Mouse (Mus musculus) MEL (cell line): ENCODE measurements around the gene Bcl10. TPM values are rescaled to one million over a fixed set of nuclear protein-coding genes. Genes with fewer than 3 reads are reported as not detected.

Source experiments
- DNase-seq: peaks from one replicate; pipeline ENCODE4 v3.0.0; 2011; ENCODE audit warnings: low read depth, low spot score
- H3K27ac ChIP-seq: 2 replicates; pipeline ENCODE4 v1.5.1; 2012; ENCODE audit warnings: low read depth, mild to moderate bottlenecking, control low read depth, low read length, moderate library complexity; ENCODE audit not compliant: control insufficient read depth
- H3K27me3 ChIP-seq, 2 experiments: fragments of 150-350 bp in 1 of 2; sonication (generic) in 1 of 2; 2 replicates each; pipeline ENCODE4 v1.6.1; 2012; ENCODE audit warnings: low read length in 2 of 2, mild to moderate bottlenecking in 2 of 2, improper control_type of control experiment in 1 of 2, moderate library complexity in 1 of 2; ENCODE audit not compliant: insufficient read depth in 2 of 2, control insufficient read depth in 1 of 2
- H3K36me3 ChIP-seq, 2 experiments: 2 replicates each; pipeline ENCODE4 v1.6.1; 2012 to 2014; ENCODE audit warnings: low read length in 2 of 2, improper control_type of control experiment in 1 of 2, inconsistent platforms in 1 of 2, mild to moderate bottlenecking in 1 of 2; ENCODE audit not compliant: insufficient read depth in 2 of 2, control insufficient read depth in 1 of 2
- H3K4me1 ChIP-seq, 2 experiments: fragments of 150-350 bp in 1 of 2; sonication (generic) in 1 of 2; 2 replicates each; pipeline ENCODE4 v1.6.1; 2012; ENCODE audit warnings: low read length in 2 of 2, improper control_type of control experiment in 1 of 2, mild to moderate bottlenecking in 1 of 2; ENCODE audit not compliant: insufficient read depth in 2 of 2, control insufficient read depth in 1 of 2
- H3K4me3 ChIP-seq, 2 experiments: fragments of 150-350 bp in 1 of 2; sonication (generic) in 1 of 2; 2 replicates each; pipeline ENCODE4 v1.5.1; 2012; ENCODE audit warnings: low read depth in 2 of 2, low read length in 2 of 2, mild to moderate bottlenecking in 2 of 2, moderate library complexity in 2 of 2, control low read depth in 1 of 2, improper control_type of control experiment in 1 of 2; ENCODE audit not compliant: control insufficient read depth in 1 of 2, insufficient read depth in 1 of 2
- H3K79me2 ChIP-seq: 2 replicates; pipeline ENCODE4 v1.6.1; 2012; ENCODE audit warnings: mild to moderate bottlenecking, low read length, moderate library complexity; ENCODE audit not compliant: control insufficient read depth, poor library complexity, insufficient read depth
- H3K9ac ChIP-seq: 2 replicates; pipeline ENCODE4 v1.6.1; 2012; ENCODE audit warnings: low read depth, mild to moderate bottlenecking, control low read depth, low read length, moderate library complexity; ENCODE audit not compliant: control insufficient read depth, poor library complexity, severe bottlenecking
- H3K9me3 ChIP-seq: fragments of 150-350 bp; sonication (generic); replicated peaks from 2 replicates; pipeline ENCODE4 v1.6.1; 2012; ENCODE audit warnings: mild to moderate bottlenecking, low read length, improper control_type of control experiment, moderate library complexity; ENCODE audit not compliant: insufficient read depth
- BHLHE40 ChIP-seq: IDR thresholded peaks from 2 replicates; pipeline ENCODE4 v1.6.1; 2012; ENCODE audit warnings: low read depth, mild to moderate bottlenecking, inconsistent platforms, low read length, improper control_type of control experiment, borderline replicate concordance
- CHD1 ChIP-seq: IDR thresholded peaks from 2 replicates; pipeline ENCODE4 v1.6.1; 2012; ENCODE audit warnings: low read depth, mild to moderate bottlenecking, inconsistent platforms, low read length, improper control_type of control experiment
- CHD2 ChIP-seq: IDR thresholded peaks from 2 replicates; pipeline ENCODE4 v1.6.1; 2011; ENCODE audit warnings: low read length, improper control_type of control experiment
- CTCF ChIP-seq, 3 experiments: IDR thresholded peaks in 2 of 3; conservative IDR thresholded peaks in 1 of 3; 2 replicates each; pipeline ENCODE4 v1.5.1; 2011 to 2012; ENCODE audit warnings: low read length in 3 of 3, low read depth in 2 of 3, mild to moderate bottlenecking in 2 of 3, improper control_type of control experiment in 1 of 3, inconsistent platforms in 1 of 3, mixed read lengths in 1 of 3, moderate library complexity in 1 of 3; ENCODE audit not compliant: control insufficient read depth in 1 of 3, insufficient read depth in 1 of 3, poor library complexity in 1 of 3, severe bottlenecking in 1 of 3
- E2F4 ChIP-seq: IDR thresholded peaks from 2 replicates; pipeline ENCODE4 v1.6.1; 2011; ENCODE audit warnings: low read depth, low read length, improper control_type of control experiment, borderline replicate concordance
- ELF1 ChIP-seq: IDR thresholded peaks from 2 replicates; pipeline ENCODE4 v1.6.1; 2014; ENCODE audit warnings: low read depth, mild to moderate bottlenecking, inconsistent platforms, low read length, improper control_type of control experiment, moderate library complexity
- EP300 ChIP-seq, 2 experiments: IDR thresholded peaks; 2 replicates each; pipeline ENCODE4 v1.6.1; 2011; ENCODE audit warnings: improper control_type of control experiment in 2 of 2, low read length in 2 of 2, low read depth in 1 of 2, mild to moderate bottlenecking in 1 of 2
- ETS1 ChIP-seq: IDR thresholded peaks from 2 replicates; pipeline ENCODE4 v1.6.1; 2012; ENCODE audit warnings: low read depth, mild to moderate bottlenecking, inconsistent platforms, low read length, improper control_type of control experiment, moderate library complexity
- GATA1 ChIP-seq: IDR thresholded peaks from 2 replicates; pipeline ENCODE4 v1.6.1; 2011; ENCODE audit warnings: low read depth, low read length, improper control_type of control experiment
- JUND ChIP-seq: IDR thresholded peaks from 2 replicates; pipeline ENCODE4 v1.6.1; 2011; ENCODE audit warnings: low read depth, mild to moderate bottlenecking, improper control_type of control experiment, low read length
- KAT2A ChIP-seq: conservative IDR thresholded peaks from 2 replicates; pipeline ENCODE4 v1.6.1; 2012; ENCODE audit warnings: low read depth, low read length, improper control_type of control experiment, inconsistent platforms
- MYB ChIP-seq: IDR thresholded peaks from 2 replicates; pipeline ENCODE4 v1.6.1; 2011; ENCODE audit warnings: mild to moderate bottlenecking, low read depth, low read length, improper control_type of control experiment
- NRF1 ChIP-seq: IDR thresholded peaks from 2 replicates; pipeline ENCODE4 v1.6.1; 2014; ENCODE audit warnings: low read depth, mild to moderate bottlenecking, inconsistent platforms, low read length, improper control_type of control experiment, moderate library complexity; ENCODE audit not compliant: poor library complexity, insufficient read depth, severe bottlenecking
- POLR2AphosphoS5 ChIP-seq: IDR thresholded peaks from 2 replicates; pipeline ENCODE4 v1.6.1; 2012; ENCODE audit warnings: low read depth, borderline replicate concordance, mild to moderate bottlenecking, inconsistent platforms, low read length, moderate library complexity, mixed read lengths
- RCOR1 ChIP-seq: IDR thresholded peaks from 2 replicates; pipeline ENCODE4 v1.6.1; 2012; ENCODE audit warnings: low read depth, mild to moderate bottlenecking, inconsistent platforms, low read length, improper control_type of control experiment
- SIN3A ChIP-seq: IDR thresholded peaks from 2 replicates; pipeline ENCODE4 v1.6.1; 2012; ENCODE audit warnings: low read length, improper control_type of control experiment, inconsistent platforms
- SMC3 ChIP-seq: IDR thresholded peaks from 2 replicates; pipeline ENCODE4 v1.6.1; 2011; ENCODE audit warnings: low read depth, low read length, improper control_type of control experiment
- TBP ChIP-seq: IDR thresholded peaks from 2 replicates; pipeline ENCODE4 v1.8.0; 2011; ENCODE audit warnings: low read depth, low read length, improper control_type of control experiment
- TCF12 ChIP-seq: IDR thresholded peaks from 2 replicates; pipeline ENCODE4 v1.6.1; 2014; ENCODE audit warnings: low read depth, mild to moderate bottlenecking, inconsistent platforms, low read length, improper control_type of control experiment, moderate library complexity
- UBTF ChIP-seq: IDR thresholded peaks from 2 replicates; pipeline ENCODE4 v1.6.1; 2012; ENCODE audit warnings: low read depth, mild to moderate bottlenecking, inconsistent platforms, low read length, improper control_type of control experiment, moderate library complexity, borderline replicate concordance; ENCODE audit not compliant: insufficient read depth
- USF2 ChIP-seq, 2 experiments: IDR thresholded peaks; 2 replicates each; pipeline ENCODE4 v1.6.1; 2011 to 2012; ENCODE audit warnings: improper control_type of control experiment in 2 of 2, low read length in 2 of 2, borderline replicate concordance in 1 of 2, inconsistent platforms in 1 of 2, low read depth in 1 of 2, mild to moderate bottlenecking in 1 of 2; ENCODE audit not compliant: insufficient read depth in 1 of 2
- ZC3H11A ChIP-seq: IDR thresholded peaks from 2 replicates; pipeline ENCODE4 v1.6.1; 2012; ENCODE audit warnings: low read depth, mild to moderate bottlenecking, inconsistent platforms, low read length, improper control_type of control experiment
- ZKSCAN1 ChIP-seq: IDR thresholded peaks from 2 replicates; pipeline ENCODE4 v1.6.1; 2012; ENCODE audit warnings: low read depth, mild to moderate bottlenecking, inconsistent platforms, low read length, improper control_type of control experiment, moderate library complexity
- ZNF384 ChIP-seq: IDR thresholded peaks from 2 replicates; pipeline ENCODE4 v1.6.1; 2012; ENCODE audit warnings: low read depth, mild to moderate bottlenecking, inconsistent platforms, low read length, improper control_type of control experiment
- polyA plus RNA-seq, 2 experiments: library from polyadenylated mRNA; stranded (reverse) in 1 of 2; unstranded in 1 of 2; fragments of >175 nt in 1 of 2; fragments of >200 nt in 1 of 2; gene quantifications; 2 replicates each; pipeline versions ENCODE4 v1.2.1 to v1.2.4; 2012; ENCODE audit warnings: low replicate concordance in 2 of 2, low read depth in 1 of 2; ENCODE audit not compliant: insufficient read length in 2 of 2, insufficient read depth in 1 of 2, missing spikeins in 1 of 2
- total RNA-seq: library from RNA; depleted of rRNA; stranded (reverse); fragments of 300-350 nt; gene quantifications from 2 replicates; pipeline ENCODE4 v1.2.3, GENCODE M21; 2012

Bcl10 gene
- total and polyA plus RNA-seq, 3 experiments = 25.0 to 30.4 TPM; not detected in 1

GRCm38 (mm10) chr3:145885851-145886464 is 36.6 kb upstream of the Bcl10 start:
- H3K79me2 ChIP-seq = no peaks in the 10 kb centered on the region
- no peak for TF ChIP-seq CHD1
- no peak for TF ChIP-seq RCOR1
- TF ChIP-seq CTCF (IDR thresholded peaks at IDR 0.05 in 2 of 3, conservative IDR thresholded peaks at IDR 0.05 in 1 of 3; ENCODE audit: control insufficient read depth in 1 of 3, insufficient read depth in 1 of 3, low read depth in 2 of 3, low read length in 3 of 3, poor library complexity in 1 of 3, severe bottlenecking in 1 of 3) = no peak
- TF ChIP-seq MYB = no peak
- no peak for TF ChIP-seq TBP
- TF ChIP-seq ZKSCAN1 = no peak
- TF ChIP-seq USF2 (IDR thresholded peaks at IDR 0.05; ENCODE audit: borderline replicate concordance in 1 of 2, insufficient read depth in 1 of 2, low read depth in 1 of 2, low read length in 2 of 2) = no peak
- TF ChIP-seq JUND = no peak
- no peak for TF ChIP-seq ELF1
- TF ChIP-seq ZC3H11A = no peak
- no peak for TF ChIP-seq GATA1
- TF ChIP-seq, all 39 proteins: peak for 0
- no peak for DNase-seq
- Histone ChIP-seq H3K27ac (no peak overlapping the region), H3K4me3 (no peak overlapping the region), H3K36me3 (no peaks in the 10 kb centered on the region), H3K27me3 (no peaks in the 10 kb centered on the region; a peak in 1 of 4 replicates), H3K9me3 (no peaks in the 10 kb centered on the region), H3K4me1 (no peaks in the 10 kb centered on the region), H3K9ac (no peak overlapping the region)

GRCm38 (mm10) chr3:145887430-145887971 is 35.1 kb upstream of the Bcl10 start:
- no peak overlapping the region for H3K27ac ChIP-seq
- no peak for TF ChIP-seq CHD2
- no peak for TF ChIP-seq POLR2AphosphoS5
- TF ChIP-seq JUND = no peak
- TF ChIP-seq ETS1 = no peak
- no peak for TF ChIP-seq TBP
- TF ChIP-seq ZNF384 = no peak
- TF ChIP-seq RCOR1 = no peak
- no peak for TF ChIP-seq EP300 (IDR thresholded peaks at IDR 0.05; ENCODE audit: low read depth in 1 of 2, low read length in 2 of 2)
- no peak for TF ChIP-seq KAT2A
- no peak for TF ChIP-seq UBTF
- no peak for TF ChIP-seq TCF12
- TF ChIP-seq NRF1 = no peak
- TF ChIP-seq SIN3A = no peak
- TF ChIP-seq SMC3 = no peak
- no peak for TF ChIP-seq BHLHE40
- TF ChIP-seq ELF1 = no peak
- no peak for TF ChIP-seq E2F4
- DNase-seq = no peak

More at GRCm38 (mm10) chr3:145887430-145887971, 35.1 kb upstream of the Bcl10 start:
- H3K79me2 ChIP-seq = no peaks in the 10 kb centered on the region
- H3K9me3 ChIP-seq = no peaks in the 10 kb centered on the region
- H3K4me1 ChIP-seq = no peaks in the 10 kb centered on the region
- H3K4me3 ChIP-seq = no peak overlapping the region
- H3K9ac ChIP-seq = no peak overlapping the region
- H3K36me3 ChIP-seq = no peaks in the 10 kb centered on the region
- H3K27me3 ChIP-seq = no peaks in the 10 kb centered on the region; a peak in 1 of 4 replicates
